In genomic region chr2:107063260-107063659, GRCm38 (mm10) we compare ENCODE assay signal across 24 mouse cellular contexts. TPM values are rescaled to one million over a fixed set of nuclear protein-coding genes. Genes with fewer than 3 reads are reported as not detected.
DNase-seq lines count a peak whose midpoint lies in the region; ATAC-seq and TF ChIP-seq lines count a peak whose summit lies in the region.
"Had no signal": no experiment of that assay in that cellular context is flagged by ENCODE, and none has a peak within 500 bp of the region (broad histone marks: within the 10 kb centered on the region; RNA-seq: fewer than 3 reads in every experiment).

No protein-coding gene starts in this region.

- TF ChIP-seq CTCF in hindbrain, postnatal 0 days (IDR thresholded peaks at IDR 0.05; ENCODE audit: low read depth): no peak

- H3K36me3 ChIP-seq in embryonic facial prominence, embryonic 13.5 days: no peaks in the 10 kb centered on the region
- H3K36me3 ChIP-seq in embryonic facial prominence, embryonic 10.5 days (replicated peaks): no peaks in the 10 kb centered on the region
- no peaks in the 10 kb centered on the region for H3K36me3 ChIP-seq in hindbrain, postnatal 0 days (ENCODE audit: insufficient read depth, low read length)
- H3K36me3 ChIP-seq in hindbrain, embryonic 16.5 days (ENCODE audit: control insufficient read depth, insufficient read depth, low read length): no peaks in the 10 kb centered on the region
- no peaks in the 10 kb centered on the region for H3K36me3 ChIP-seq in midbrain, embryonic 15.5 days (replicated peaks)
- no peaks in the 10 kb centered on the region for H3K36me3 ChIP-seq in midbrain, embryonic 13.5 days
- H3K36me3 ChIP-seq: heart, embryonic 10.5 days; intestine, embryonic 15.5 days had no signal

- no peaks in the 10 kb centered on the region for H3K27me3 ChIP-seq in embryonic facial prominence, embryonic 13.5 days
- no peaks in the 10 kb centered on the region for H3K27me3 ChIP-seq in embryonic facial prominence, embryonic 10.5 days (replicated peaks; ENCODE audit: low read depth, poor library complexity, severe bottlenecking)
- no peaks in the 10 kb centered on the region for H3K27me3 ChIP-seq in hindbrain, postnatal 0 days (ENCODE audit: insufficient read depth, low read length)
- H3K27me3 ChIP-seq in hindbrain, embryonic 16.5 days (replicated peaks; ENCODE audit: control insufficient read depth, insufficient read depth, low read length): no peaks in the 10 kb centered on the region
- no peaks in the 10 kb centered on the region for H3K27me3 ChIP-seq in midbrain, embryonic 15.5 days (replicated peaks)
- no peaks in the 10 kb centered on the region for H3K27me3 ChIP-seq in midbrain, embryonic 13.5 days
- H3K27me3 ChIP-seq: intestine, embryonic 15.5 days had no signal

- DNase-seq in embryonic facial prominence, embryonic 10.5 days (ENCODE audit: low spot score): no peak
- no peak for DNase-seq in hindbrain, postnatal 0 days (ENCODE audit: low spot score)
- peak; percentile 13 for DNase-seq in R1 (ENCODE audit: low read depth, low spot score)
- DNase-seq in thymus, postnatal 0 days (ENCODE audit: low spot score): no peak
- DNase-seq: adrenal gland, adult 2 months; adrenal gland, postnatal 25 days; cerebellum, adult 2 months; cerebellum, postnatal 10 days; gastrocnemius, postnatal 10 days; heart, adult 18-20 months; heart, postnatal 10 days; heart, postnatal 4 days had no signal

- H3K9me3 ChIP-seq in embryonic facial prominence, embryonic 13.5 days: no peaks in the 10 kb centered on the region
- no peaks in the 10 kb centered on the region for H3K9me3 ChIP-seq in embryonic facial prominence, embryonic 10.5 days
- H3K9me3 ChIP-seq in hindbrain, postnatal 0 days (ENCODE audit: low read length): no peaks in the 10 kb centered on the region
- H3K9me3 ChIP-seq in hindbrain, embryonic 16.5 days (ENCODE audit: control insufficient read depth, low read length): no peaks in the 10 kb centered on the region
- H3K9me3 ChIP-seq in midbrain, embryonic 15.5 days: no peaks in the 10 kb centered on the region
- H3K9me3 ChIP-seq in midbrain, embryonic 13.5 days: no peaks in the 10 kb centered on the region
- H3K9me3 ChIP-seq: heart, embryonic 10.5 days; intestine, embryonic 15.5 days had no signal

- no peak overlapping the region for H3K9ac ChIP-seq in embryonic facial prominence, embryonic 13.5 days
- no peak overlapping the region for H3K9ac ChIP-seq in hindbrain, postnatal 0 days (replicated peaks; ENCODE audit: low read length)
- H3K9ac ChIP-seq in hindbrain, embryonic 16.5 days (ENCODE audit: low read depth, low read length): no peak overlapping the region
- H3K9ac ChIP-seq in midbrain, embryonic 15.5 days: no peak overlapping the region
- H3K9ac ChIP-seq in midbrain, embryonic 13.5 days (replicated peaks): no peak overlapping the region
- H3K9ac ChIP-seq: intestine, embryonic 15.5 days had no signal

- ATAC-seq in embryonic facial prominence, embryonic 13.5 days (ENCODE audit: insufficient number of reproducible peaks, insufficient read depth, low FRiP score, low TSS enrichment, low read depth): peak; percentile 37; the same call in 1 of the 2 replicates
- ATAC-seq in hindbrain, postnatal 0 days: 0 out of 2 replicates have a peak, but pooled peaks have one; percentile 32
- no peak for ATAC-seq in hindbrain, embryonic 16.5 days
- peak; percentile 50; the same call in 1 of the 2 replicates for ATAC-seq in midbrain, embryonic 15.5 days (replicated peaks)
- ATAC-seq in midbrain, embryonic 13.5 days: no peak
- ATAC-seq: forebrain, embryonic 14.5 days; intestine, embryonic 15.5 days had no signal

- H3K27ac ChIP-seq in embryonic facial prominence, embryonic 13.5 days: no peak overlapping the region
- H3K27ac ChIP-seq in embryonic facial prominence, embryonic 10.5 days (replicated peaks): no peak overlapping the region
- no peak overlapping the region for H3K27ac ChIP-seq in hindbrain, postnatal 0 days
- no peak overlapping the region for H3K27ac ChIP-seq in hindbrain, embryonic 16.5 days (ENCODE audit: low read depth, low read length)
- no peak overlapping the region for H3K27ac ChIP-seq in midbrain, embryonic 15.5 days
- no peak overlapping the region for H3K27ac ChIP-seq in midbrain, embryonic 13.5 days
- H3K27ac ChIP-seq: heart, embryonic 10.5 days; intestine, embryonic 15.5 days had no signal

- H3K4me2 ChIP-seq in embryonic facial prominence, embryonic 13.5 days: no peak overlapping the region
- H3K4me2 ChIP-seq in hindbrain, postnatal 0 days (ENCODE audit: low read depth, low read length): no peak overlapping the region
- H3K4me2 ChIP-seq in hindbrain, embryonic 16.5 days (ENCODE audit: low read length): no peak overlapping the region
- H3K4me2 ChIP-seq in midbrain, embryonic 15.5 days: no peak overlapping the region
- H3K4me2 ChIP-seq in midbrain, embryonic 13.5 days (replicated peaks): no peak overlapping the region
- H3K4me2 ChIP-seq: intestine, embryonic 15.5 days had no signal

- H3K4me3 ChIP-seq in embryonic facial prominence, embryonic 13.5 days: no peak overlapping the region
- H3K4me3 ChIP-seq in embryonic facial prominence, embryonic 10.5 days: no peak overlapping the region
- H3K4me3 ChIP-seq in hindbrain, postnatal 0 days (ENCODE audit: low read length): no peak overlapping the region
- H3K4me3 ChIP-seq in hindbrain, embryonic 16.5 days (ENCODE audit: low read length): no peak overlapping the region
- H3K4me3 ChIP-seq in midbrain, embryonic 15.5 days: no peak overlapping the region
- H3K4me3 ChIP-seq in midbrain, embryonic 13.5 days (replicated peaks): no peak overlapping the region
- H3K4me3 ChIP-seq: heart, embryonic 10.5 days; intestine, embryonic 15.5 days had no signal

- H3K4me1 ChIP-seq in embryonic facial prominence, embryonic 13.5 days: no peaks in the 10 kb centered on the region
- no peaks in the 10 kb centered on the region; the same call in 1 of the 2 replicates for H3K4me1 ChIP-seq in embryonic facial prominence, embryonic 10.5 days
- H3K4me1 ChIP-seq in hindbrain, postnatal 0 days (ENCODE audit: insufficient read depth, low read length): no peaks in the 10 kb centered on the region
- no peaks in the 10 kb centered on the region for H3K4me1 ChIP-seq in hindbrain, embryonic 16.5 days (ENCODE audit: control insufficient read depth, insufficient read depth, low read depth, low read length)
- H3K4me1 ChIP-seq in midbrain, embryonic 15.5 days: 0 out of 2 replicates have a peak, but pooled peaks cover 2% of the 10 kb centered on the region
- peaks cover 7% of the 10 kb centered on the region; the same call in 1 of the 2 replicates for H3K4me1 ChIP-seq in midbrain, embryonic 13.5 days (replicated peaks)
- H3K4me1 ChIP-seq: heart, embryonic 10.5 days; intestine, embryonic 15.5 days had no signal

- WGBS in embryonic facial prominence, embryonic 13.5 days: 31% methylated on average over 2 of the region's 2 CpGs
- WGBS in embryonic facial prominence, embryonic 10.5 days: 46% methylated on average over 2 of the region's 2 CpGs
- WGBS in hindbrain, postnatal 0 days: 48% methylated on average over 2 of the region's 2 CpGs
- 31% methylated on average over 2 of the region's 2 CpGs for WGBS in hindbrain, embryonic 16.5 days
- WGBS in midbrain, embryonic 15.5 days: 41% methylated on average over 2 of the region's 2 CpGs
- 50% methylated on average over 2 of the region's 2 CpGs for WGBS in midbrain, embryonic 13.5 days

RNA-seq across cellular contexts. Expression of gene Fshb, which starts 3.8 kb away (rescaled TPM):
- not detected in 2 replicates for polyA plus RNA-seq in embryonic facial prominence, embryonic 13.5 days (2015; fragmentation: Nextera tagmentation; extraction: Ambion mirVana)
- not detected in 2 replicates for polyA plus RNA-seq in embryonic facial prominence, embryonic 10.5 days (2016; fragmentation: Nextera tagmentation; extraction: Ambion mirVana)
- total RNA-seq in hindbrain, postnatal 0 days (2014; rRNA removed): not detected in 2 replicates
- not detected in 2 replicates for polyA plus RNA-seq in hindbrain, postnatal 0 days (2015; fragmentation: Nextera tagmentation; extraction: Ambion mirVana)
- polyA plus RNA-seq in hindbrain, embryonic 16.5 days (2015; fragmentation: Nextera tagmentation; extraction: Ambion mirVana): not detected in 2 replicates
- not detected in 2 replicates for polyA plus RNA-seq in midbrain, embryonic 15.5 days (2015; fragmentation: Nextera tagmentation; extraction: Ambion mirVana)
- polyA plus RNA-seq in midbrain, embryonic 13.5 days (2015; fragmentation: Nextera tagmentation; extraction: Ambion mirVana): not detected in 2 replicates
- polyA plus RNA-seq in thymus, postnatal 0 days (2015; fragmentation: Nextera tagmentation; extraction: Ambion mirVana): 0.08 TPM in 1 of 2 replicates, not detected in the other
- total RNA-seq: adrenal gland, adult 2 months; adrenal gland, postnatal 25 days; gastrocnemius, postnatal 10 days; gastrocnemius, postnatal 4 days; heart, adult 18-20 months; heart, postnatal 10 days; heart, postnatal 4 days; MEL had no signal
- polyA plus RNA-seq: adrenal gland, adult 2 months; C2C12; cerebellum, adult 2 months; embryonic facial prominence, embryonic 14.5 days; forebrain, embryonic 14.5 days; heart, embryonic 10.5 days; heart, embryonic 14.5 days; intestine, embryonic 15.5 days had no signal

Comparison
In these comparisons a context has a peak if more than half of its experiments do, and no peak if none do; other contexts are left out.
1. ATAC-seq: peak in embryonic facial prominence, embryonic 13.5 days (single experiment), hindbrain, postnatal 0 days (single experiment) and midbrain, embryonic 15.5 days (single experiment); none in hindbrain, embryonic 16.5 days (single experiment) and midbrain, embryonic 13.5 days (single experiment).